Mouse (Mus musculus) heart, postnatal 36 days (tissue): ENCODE measurements around the gene Cdc42bpb. TPM values are rescaled to one million over a fixed set of nuclear protein-coding genes. Genes with fewer than 3 reads are reported as not detected.

Experiments
- DNase-seq, 2 experiments: peaks; one replicate each; pipeline ENCODE4 v3.0.0; 2021 to 2022
- intact Hi-C: fragments of 180-260 bp; cut with DNase I; formaldehyde crosslinking; loops from one replicate; pipeline ENCODE4 v1.15.1; 2025
- total RNA-seq, 2 experiments: library from RNA; stranded (reverse); gene quantifications; 2 replicates each; pipeline ENCODE4 v1.2.3; 2021

Cdc42bpb gene
- total RNA-seq = 10 to 100 TPM; 54.6 to 62.5 TPM

DNA sequence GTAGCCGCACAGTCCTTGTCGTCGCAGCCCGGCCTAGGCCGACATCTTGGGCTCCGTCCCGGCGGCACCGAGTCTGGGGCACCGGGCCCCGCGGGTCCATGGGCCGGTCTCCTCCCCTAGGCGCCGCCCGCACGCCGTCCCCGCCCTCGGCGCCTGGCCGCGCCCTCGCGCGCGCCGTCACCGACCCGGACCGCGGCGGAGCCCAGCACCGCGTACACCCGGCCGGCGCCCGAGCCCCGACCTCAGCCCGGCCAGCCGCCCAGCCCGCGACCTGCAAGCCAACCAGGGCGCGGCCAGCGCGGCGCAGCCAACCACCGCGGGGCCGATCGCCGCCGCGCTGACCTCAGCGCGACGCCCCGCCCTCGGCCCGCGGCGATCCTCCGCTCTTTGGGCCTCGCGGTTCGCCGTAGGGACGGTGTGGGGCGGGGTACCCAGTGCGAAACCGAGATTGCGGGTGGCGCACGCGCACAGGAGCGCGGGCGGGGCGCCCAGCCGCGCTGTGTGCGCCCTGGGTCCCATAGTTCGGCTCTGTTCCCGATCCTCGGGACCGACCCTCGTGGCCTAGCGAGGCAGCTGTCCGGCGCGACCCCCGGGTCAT is at the start of gene Cdc42bpb:
Gene Cdc42bpb, minus strand, starts transcription at position 343 of the 598 bp plus-strand sequence.
- intact Hi-C loops = loop anchor here (2.0 kb wide), 1 partner anchor 17 kb away; no protein-coding TSS in a partner anchor
- peak; percentile 96 for DNase-seq

DNA sequence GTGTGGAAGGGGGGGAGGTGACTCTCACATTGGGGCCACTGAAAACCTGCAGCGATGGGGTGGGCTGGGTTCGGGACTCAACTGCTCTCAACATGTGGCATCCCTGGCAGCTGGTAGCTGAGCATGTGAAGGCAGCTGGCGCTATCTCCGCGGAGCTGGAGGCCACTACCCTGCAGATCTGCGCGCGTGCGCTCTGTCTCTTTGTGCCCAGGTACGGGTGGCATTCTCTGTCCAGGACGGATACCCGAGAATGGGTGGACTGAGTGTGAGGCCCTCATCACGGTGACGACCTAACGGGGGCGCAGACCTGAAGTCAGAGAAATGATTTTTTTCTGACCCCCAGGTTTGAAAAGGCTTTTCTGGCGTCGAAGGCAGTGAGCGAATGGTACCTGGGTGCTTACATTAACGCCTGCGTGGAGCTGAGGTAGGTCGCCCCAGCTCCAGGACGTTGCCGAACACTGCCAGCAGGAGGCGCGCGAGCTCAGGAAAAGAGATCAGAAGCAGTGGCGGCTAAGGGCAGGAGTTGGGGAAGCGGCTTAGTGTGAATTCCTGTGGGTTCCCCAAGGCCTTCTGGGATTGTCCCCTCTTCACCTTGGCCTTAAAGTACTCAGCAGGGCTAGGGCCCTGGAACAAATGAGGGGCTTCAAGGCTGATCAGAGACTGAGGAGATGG is 48.4 kb upstream of the Cdc42bpb start:
- peak; percentile 95 to 99 for DNase-seq
- intact Hi-C loops = loop anchor here (1.0 kb wide), 3 partner anchors 33 to 79 kb away; no protein-coding TSS in a partner anchor

DNA sequence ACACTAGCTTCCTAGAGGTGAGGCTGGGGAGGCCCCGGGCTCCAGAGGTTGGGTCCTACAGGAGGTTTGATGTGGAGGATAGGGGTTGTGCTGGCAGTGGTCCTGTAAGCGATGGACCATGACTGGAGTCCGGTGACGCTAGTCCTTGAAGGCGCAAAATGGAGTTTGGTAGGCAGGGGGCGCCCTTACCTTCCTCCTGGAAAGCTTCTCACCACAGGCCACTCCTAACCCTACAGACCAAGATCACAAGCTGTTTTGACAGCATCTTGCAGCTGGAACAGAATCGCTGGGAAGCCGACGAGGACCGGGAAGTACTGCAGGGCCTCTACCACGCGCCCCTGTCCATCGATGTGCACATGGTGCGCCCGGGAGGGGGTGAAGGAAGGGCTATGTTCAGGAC is 47.7 kb upstream of the Cdc42bpb start:
- intact Hi-C loops = loop anchor here (1.0 kb wide), 1 partner anchor 80 kb away; no protein-coding TSS in a partner anchor

DNA sequence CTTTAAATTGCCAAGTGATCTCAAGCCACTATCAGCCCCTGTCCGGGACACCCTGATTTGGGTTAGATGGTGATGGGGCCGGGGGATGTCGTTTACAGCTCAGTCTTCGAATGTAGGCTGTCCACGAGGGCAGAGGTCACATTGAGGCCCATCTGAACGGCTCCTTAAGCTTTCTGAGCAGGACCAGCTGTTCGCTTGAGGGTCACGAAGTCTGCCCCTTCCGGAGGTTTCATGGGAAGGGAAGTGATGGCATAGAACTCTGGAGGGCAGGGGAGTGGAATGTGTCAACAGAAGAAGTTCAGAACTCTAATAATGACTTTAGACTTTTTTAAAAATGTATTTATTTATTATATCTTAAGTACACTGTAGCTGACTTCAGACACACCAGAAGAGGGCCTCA is 47.0 kb upstream of the Cdc42bpb start:
- intact Hi-C loops = no loop called here
- DNase-seq = no peak

More for the DNA sequence above, 47.7 kb upstream of the Cdc42bpb start:
- DNase-seq = peak; percentile 88 to 94

DNA sequence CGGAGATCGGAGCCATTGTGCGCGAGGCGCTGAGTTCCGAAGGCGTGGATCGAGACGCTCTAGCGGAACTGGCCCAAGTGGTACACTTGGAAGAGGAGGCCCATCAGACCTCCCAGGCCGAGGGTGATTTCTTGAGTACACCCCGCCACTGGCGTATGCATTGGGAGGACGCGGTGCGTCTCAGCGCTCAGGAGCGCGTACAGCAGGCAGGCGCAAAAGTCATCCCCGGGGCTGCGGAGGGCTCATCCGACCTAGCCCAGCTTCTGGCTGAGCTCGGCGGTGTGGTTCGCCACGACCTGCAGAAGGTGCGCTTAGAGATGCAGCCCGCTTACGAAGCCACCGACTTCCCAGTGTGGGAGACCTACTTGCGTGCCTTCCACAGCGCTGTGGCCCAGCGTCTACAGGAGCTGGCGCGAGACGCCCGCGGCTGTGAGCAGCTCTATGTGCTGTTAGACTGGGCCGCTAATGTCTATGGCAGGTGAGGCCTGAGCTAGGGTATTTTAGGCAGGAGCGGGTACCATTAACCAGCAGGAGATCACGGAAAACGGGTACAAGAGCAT is 46.1 kb upstream of the Cdc42bpb start:
- no peak for DNase-seq
- intact Hi-C loops = no loop called here

DNA sequence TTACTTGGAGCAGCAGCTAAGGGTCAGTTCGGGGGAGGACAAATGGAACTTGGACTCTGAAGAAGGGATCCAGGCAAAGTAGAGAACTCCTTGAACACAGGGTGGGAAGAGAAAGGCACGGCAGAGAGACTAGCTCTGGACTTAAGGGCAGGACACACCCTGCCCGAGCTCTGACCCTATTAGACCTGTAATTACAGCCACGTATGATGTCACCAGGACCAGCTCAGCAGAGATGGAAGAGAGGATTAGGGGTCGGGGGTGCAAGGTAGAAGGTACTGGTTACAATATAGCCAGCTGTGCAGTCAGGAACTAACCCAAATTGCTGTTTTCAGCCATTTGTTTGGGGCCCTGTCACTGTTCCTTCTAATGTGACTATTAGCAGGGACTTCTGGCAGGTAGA is 45.3 kb upstream of the Cdc42bpb start:
- intact Hi-C loops = no loop called here
- DNase-seq = no peak

DNA sequence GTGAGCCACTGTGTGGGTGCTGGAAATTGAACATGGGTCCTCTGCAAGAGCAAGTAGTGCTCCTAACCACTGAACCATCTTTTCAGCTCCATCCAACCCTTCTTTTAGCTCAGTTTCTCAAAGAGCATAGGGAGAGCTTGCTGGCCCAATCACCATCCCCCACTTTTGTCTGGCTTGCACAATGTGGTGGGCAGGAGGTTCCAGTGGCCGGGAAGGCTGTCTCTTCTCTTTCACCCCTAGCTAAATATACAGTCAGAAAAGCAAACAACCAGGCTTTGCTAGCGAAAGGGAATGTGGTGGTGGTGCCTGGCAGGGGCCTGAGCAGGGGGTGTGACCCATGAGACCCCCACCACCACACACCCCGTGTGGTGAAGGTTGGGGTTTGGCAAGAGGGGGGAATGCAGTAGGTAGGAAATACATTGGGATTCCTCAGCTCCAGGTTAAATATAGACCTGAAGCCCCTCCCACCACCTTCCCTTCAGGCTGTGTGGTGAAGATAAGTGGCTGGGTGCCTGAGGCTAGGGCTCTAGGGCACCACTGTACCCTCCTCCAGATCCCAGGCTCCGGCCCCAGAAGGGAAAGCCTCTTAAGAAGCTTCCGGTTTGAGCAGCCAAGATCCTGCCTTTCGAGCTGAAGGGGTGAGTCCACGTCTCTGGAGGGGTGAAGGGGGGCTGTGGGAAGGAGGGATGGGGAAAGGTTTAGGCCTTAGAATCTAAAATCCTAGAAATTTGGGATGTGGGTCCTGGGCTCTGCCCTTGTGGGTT is 43.6 kb upstream of the Cdc42bpb start:
- no peak for DNase-seq
- intact Hi-C loops = no loop called here

DNA sequence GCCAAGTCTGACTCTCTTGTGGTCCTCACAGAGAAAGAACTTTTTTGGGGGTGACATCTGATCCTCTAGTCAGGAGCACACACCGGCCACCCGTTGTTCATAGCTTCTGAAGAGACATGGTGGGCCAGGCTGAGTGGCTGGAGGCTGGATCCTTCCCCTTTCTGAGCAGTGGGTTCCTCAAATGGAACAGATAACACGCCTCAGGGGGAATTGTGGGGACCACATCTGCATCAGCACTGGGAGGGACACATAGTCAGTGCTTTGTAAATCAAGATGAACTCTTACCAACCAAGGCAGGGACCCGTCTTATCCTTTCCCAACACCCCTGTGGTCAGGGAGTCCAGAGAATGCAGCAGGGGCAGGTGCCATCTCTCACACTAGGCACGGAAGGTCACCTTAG is 42.4 kb upstream of the Cdc42bpb start:
- intact Hi-C loops = no loop called here
- no peak for DNase-seq

DNA sequence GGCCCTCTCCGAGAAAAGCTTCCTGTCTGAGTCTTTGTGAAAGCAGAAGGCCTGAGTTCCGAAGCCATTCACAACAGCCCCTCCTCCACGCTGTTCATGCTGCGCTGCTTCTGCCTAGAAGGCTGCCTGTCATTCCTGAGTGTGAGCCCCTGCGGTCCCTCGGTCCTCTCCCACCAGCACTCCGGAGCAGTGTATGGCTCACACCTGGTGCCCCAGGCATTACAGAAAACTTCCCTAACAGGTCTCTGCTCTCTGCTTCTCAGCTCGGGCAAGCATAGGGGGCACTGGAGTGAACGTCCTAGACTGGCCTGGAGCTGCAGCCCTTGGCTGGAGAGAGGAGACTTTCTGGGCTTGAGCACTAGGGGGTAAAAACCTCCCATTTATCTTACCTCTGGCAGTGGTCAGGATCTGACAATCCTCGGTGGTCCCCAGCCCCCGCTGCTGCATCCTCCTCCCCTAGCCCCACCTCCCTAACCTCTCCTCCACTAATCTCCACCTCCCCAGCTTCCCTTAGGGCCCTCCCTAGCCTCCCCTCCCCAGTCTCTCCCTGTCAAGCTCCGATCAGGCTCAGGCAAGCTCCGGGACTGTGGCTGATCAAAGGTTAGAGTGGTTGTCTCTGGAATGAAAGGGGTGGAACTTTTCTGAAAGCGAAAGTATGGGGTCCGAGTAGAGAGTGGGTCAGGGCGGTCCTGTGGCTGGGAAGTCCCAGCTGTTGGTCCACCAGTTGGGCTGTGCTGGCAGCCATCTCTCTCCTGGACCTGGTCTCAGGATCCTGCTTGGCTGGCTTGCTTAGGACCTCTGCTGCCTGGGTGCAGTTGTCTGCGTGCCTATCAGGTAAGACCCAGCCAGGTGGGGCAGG is 39.6 kb upstream of the Cdc42bpb start, which contains the start of gene Exoc3l4:
Gene Exoc3l4, plus strand, starts transcription at position 97 of the 859 bp plus-strand sequence.
- peak in 1 of 2 experiments; percentile 28 for DNase-seq
- intact Hi-C loops = no loop called here

DNA sequence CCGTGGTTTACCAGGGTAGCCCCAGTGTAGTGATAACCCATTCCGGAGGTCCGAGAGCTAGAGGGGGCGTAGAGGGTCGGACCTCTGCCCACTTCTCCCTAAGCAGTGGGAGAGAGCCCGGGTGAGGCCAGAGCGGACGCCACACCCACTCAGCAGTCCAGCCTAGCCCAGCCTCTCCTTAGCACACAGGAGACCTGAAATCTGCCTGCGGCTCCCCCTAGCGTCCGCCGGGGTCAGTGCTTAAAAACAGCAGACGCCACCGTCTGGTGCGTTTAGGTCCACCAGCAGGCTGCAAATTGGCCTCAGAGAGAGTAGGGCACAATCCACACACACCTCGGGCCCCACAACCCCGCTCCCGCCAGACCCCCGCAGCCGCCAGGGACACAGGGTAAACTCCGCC is 35.8 kb upstream of the Cdc42bpb start:
- intact Hi-C loops = loop anchor here (1.0 to 5.0 kb wide), 4 partner anchors 12 to 321 kb away; no protein-coding TSS in a partner anchor
- DNase-seq = peak; percentile 91 to 93

DNA sequence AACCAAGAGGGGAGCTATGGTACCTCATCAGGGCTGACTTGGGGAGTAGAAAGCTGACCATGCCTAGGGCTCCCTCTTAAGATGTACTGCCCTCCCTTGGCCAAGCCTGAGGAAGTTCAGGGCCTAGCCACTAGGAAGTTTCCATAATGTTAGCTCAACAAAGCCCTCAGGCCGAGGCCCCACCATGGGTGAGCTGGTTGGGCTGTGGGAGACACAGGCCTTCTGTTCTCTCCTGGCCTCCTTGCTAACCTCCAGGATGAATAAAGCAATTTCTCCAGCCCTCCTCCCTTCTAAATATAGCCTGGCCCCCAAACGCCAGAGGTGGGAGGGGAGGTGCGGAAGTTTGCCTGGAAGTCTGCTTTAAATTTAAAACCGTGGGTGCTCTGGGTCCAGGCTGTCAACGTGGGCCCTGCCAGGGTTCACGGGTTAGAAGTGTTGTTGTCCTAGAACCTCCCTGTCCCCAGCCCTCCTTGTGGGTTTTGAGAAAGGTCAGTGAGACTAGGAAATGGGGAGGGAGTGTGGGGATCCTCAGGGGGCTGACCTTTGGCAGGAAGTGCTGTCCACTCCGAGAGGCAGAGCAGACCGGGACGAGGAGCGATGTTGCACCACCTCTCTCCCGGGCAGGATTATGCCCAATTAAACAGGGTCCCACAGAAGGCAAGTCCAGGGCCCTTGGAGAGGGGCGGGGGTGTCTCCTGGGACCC is 35.2 kb upstream of the Cdc42bpb start:
- DNase-seq = peak in 1 of 2 experiments; percentile 36
- intact Hi-C loops = loop anchor here (1.0 to 5.0 kb wide), 4 partner anchors 11 to 320 kb away; no protein-coding TSS in a partner anchor

DNA sequence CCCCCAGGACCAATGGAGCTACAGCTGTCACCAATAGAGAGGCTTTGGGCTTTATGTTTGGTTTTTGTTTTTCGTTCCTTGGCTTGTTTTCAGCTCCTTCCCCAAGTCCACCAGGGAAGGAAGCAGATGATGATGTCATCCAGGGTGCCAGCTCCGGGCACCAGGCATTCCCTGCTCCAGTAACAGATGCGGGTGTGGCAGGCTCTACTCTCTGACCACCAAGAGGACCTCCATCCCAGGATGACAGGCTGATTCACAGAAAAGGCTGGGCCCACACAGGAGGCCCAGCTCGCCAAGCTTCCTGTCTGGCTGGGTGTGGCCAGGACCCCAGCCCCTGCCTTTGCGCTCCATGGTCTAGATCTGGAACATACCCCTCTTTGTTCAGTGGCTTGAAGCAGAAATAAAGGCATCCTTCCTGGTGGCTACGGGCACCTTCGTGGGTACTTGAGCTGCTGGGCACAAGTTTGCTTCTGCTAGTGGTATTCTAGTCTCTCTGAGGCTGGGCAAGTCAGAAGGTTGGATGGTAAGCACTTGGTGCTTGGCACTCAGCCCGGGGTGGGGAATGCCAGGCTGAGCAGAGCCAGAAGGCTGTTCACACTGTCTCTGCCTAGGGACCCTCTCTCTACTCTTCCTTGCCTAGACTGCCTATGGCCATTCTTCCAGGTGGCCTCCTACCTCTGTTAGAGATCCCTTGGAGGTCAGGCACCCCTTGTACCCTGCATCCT is 34.3 kb upstream of the Cdc42bpb start:
- intact Hi-C loops = loop anchor here (2.0 to 5.0 kb wide), 3 partner anchors 77 to 319 kb away; no protein-coding TSS in a partner anchor
- DNase-seq = peak in 1 of 2 experiments; percentile 44

DNA sequence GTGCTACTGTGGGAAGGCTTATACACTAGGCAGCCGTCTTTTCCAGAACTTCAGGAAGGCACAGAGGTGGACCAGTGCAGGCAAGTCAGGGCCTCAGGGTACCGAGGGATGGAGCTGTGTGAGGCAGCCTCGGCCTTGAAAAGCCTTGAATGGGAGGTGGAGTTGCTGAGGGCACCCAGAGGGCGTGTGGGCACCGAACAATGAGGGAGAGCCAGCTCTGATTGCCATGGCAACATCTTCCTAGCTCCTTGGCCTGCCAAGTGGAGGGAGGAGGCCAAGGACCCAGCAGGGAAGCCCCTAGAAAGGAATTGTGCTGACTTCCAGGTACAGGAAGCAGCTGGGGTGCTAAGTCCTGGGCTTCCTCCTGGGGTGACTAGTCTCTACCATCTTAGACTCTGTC is 32.1 kb upstream of the Cdc42bpb start:
- DNase-seq = no peak
- intact Hi-C loops = no loop called here

DNA sequence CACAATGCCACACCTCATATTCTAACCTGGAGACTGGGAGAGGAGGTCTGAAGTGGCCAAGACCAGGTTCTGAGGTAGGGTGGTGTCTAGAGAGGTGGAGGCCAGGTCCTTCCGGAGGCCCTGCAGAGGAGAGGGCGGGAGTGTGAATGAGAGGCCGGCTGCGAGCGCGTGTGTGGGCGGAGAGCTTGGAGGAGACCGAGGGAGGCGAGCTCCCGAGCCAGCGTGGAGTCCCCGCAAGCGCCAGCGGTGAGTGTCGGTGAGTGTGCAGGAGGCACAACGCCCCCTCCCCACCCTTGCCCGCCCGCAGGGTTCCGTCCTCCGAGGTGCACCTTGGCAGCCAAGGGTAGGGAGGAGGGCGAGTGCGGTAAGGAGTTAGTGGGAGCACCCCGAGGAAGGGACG is 29.1 kb upstream of the Cdc42bpb start, which contains the start of gene Lbhd2:
Gene Lbhd2, plus strand, starts transcription at position 188 of the 400 bp plus-strand sequence.
- no peak for DNase-seq
- intact Hi-C loops = no loop called here

DNA sequence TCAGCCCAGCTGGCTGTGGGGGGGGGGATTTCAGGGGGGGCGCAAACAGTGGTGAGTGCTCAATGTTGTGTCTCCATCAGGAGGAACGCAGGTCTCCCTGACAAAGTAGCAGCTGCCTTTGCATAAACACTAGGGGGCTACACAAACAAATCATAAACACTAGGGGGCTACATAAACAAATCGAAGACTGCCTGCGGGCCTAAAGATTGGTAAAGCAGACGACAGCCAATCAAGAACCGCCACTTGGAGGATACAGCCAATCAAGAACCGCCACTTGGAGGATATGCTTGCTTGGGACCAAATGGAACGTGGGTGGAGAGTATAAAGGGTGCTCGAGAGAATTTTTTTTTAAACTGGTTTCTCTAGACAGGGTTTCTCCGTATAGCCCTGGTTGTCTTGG is 27.4 kb upstream of the Cdc42bpb start:
- DNase-seq = no peak
- intact Hi-C loops = no loop called here

DNA sequence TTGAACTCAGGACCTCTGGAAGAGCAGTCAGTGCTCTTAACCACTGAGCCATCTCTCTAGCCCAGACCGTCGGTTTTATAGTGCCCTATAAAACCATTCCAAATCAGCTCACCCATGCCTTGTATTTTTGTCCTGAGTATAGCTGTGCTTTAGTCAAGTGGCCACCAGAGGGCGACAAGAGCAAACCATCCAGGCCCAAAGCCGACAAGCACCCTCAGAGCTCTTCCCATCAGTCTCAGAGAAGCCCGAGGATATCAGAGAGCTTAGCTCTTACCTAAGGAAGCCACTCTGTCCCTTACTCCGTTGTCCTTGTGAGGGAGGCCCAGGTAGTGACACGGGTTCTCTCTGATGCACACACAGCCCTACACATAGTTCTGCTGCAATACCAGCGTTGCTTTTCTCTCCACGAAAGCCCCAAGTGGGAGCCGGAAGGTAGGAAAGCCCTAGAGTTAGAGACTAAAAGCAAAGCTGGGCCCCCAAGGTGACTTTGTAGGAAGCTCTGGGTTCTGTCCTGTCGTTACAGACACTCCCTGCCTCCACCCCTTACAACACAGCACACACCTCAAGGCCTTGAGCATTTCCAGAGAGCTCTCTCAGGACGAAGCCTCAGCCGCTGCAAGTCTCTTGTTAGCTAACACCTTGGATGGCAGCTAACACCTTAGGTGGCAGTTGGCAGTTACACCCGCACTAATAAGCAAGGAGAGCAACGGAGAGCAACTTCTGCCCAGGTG is 24.1 kb upstream of the Cdc42bpb start:
- peak; percentile 77 to 82 for DNase-seq
- intact Hi-C loops = loop anchor here (1.0 to 2.0 kb wide), 2 partner anchors 12 to 57 kb away; no protein-coding TSS in a partner anchor

DNA sequence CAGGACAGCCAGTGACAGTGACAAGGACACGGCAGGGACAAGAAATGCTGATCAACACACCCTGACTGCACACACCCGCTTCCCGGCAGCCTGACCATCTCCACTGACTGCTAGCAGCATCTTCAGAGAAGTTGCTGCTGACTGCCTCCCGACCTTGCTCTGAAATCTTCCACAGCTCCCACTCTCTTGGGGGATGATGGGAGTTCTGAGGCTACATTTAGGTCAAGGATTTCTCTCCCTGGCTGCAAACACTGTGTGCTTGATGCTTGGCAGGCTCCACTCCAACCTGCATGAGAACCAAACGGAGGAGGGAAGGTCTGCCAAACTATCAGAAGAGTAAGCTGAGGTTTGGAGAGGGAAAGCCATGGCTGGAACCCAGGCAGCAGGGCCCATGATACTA is 19.5 kb upstream of the Cdc42bpb start:
- intact Hi-C loops = no loop called here
- DNase-seq = no peak

DNA sequence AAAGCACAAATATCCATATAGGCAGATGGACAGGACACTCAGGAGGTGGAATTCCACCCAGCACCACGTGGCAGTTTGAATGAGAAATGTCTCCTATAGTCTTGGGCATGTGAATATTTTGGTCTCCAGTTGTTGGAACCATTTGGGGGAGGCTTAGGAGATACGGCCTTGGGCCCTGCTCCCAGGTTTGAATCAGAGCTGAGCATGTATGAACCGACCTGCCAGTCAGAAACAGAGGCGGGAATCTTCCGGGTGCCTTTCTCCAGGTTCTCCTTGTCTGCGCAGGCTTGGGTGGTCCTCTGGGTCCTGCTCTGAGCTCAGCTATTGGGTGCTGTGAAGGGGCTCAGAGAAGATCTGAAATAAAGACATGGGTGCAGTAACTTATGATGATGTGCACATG is 16.5 kb upstream of the Cdc42bpb start:
- no peak for DNase-seq
- intact Hi-C loops = loop anchor here (2.0 kb wide), 1 partner anchor 13 kb away; no protein-coding TSS in a partner anchor
